Mouse (Mus musculus) ES-E14 (cell line): ENCODE measurements around the gene Lmtk3.

Experiments
- CHD2 ChIP-seq: IDR thresholded peaks from 2 replicates; pipeline ENCODE4 v1.6.1; 2014; ENCODE audit warnings: mild to moderate bottlenecking, low read depth, low read length, inconsistent platforms
- HCFC1 ChIP-seq: IDR thresholded peaks from 2 replicates; pipeline ENCODE4 v1.6.1; 2012; ENCODE audit warnings: low read length, inconsistent platforms, borderline replicate concordance; ENCODE audit not compliant: insufficient read depth

GRCm38 (mm10) chr7:45755703-45756102 lies 27.8 kb upstream of the Lmtk3 start:
- TF ChIP-seq CHD2 (no peak), HCFC1 (no peak)
